Mouse (Mus musculus) limb, embryonic 15.5 days (tissue): Measurements from ENCODE around the gene Cubn. TPM values are rescaled to one million over a fixed set of nuclear protein-coding genes. Genes with fewer than 3 reads are reported as not detected.

Source experiments
- ATAC-seq: fragments of 200-750 bp; cut with Nextera tagmentation; 2 replicates; pipeline ENCODE4 v1.8.0; 2017; ENCODE audit warnings: low read depth, moderate TSS enrichment; ENCODE audit not compliant: insufficient number of reproducible peaks, low FRiP score, low TSS enrichment
- H3K27ac ChIP-seq: fragments of 300-500 bp; sonication (generic); 2 replicates; pipeline ENCODE4 v1.5.1; 2015; ENCODE audit warnings: moderate library complexity, mild to moderate bottlenecking, inconsistent platforms
- H3K27me3 ChIP-seq: fragments of 300-500 bp; sonication (generic); 2 replicates; pipeline ENCODE4 v1.6.1; 2015; ENCODE audit warnings: inconsistent platforms
- H3K36me3 ChIP-seq: fragments of 300-500 bp; sonication (generic); 2 replicates; pipeline ENCODE4 v1.6.1; 2015; ENCODE audit warnings: inconsistent platforms
- H3K4me1 ChIP-seq: fragments of 300-500 bp; sonication (generic); 2 replicates; pipeline ENCODE4 v1.6.1; 2015; ENCODE audit warnings: inconsistent platforms
- H3K4me2 ChIP-seq: fragments of 300-500 bp; sonication (generic); 2 replicates; pipeline ENCODE4 v1.6.1; 2015; ENCODE audit warnings: mild to moderate bottlenecking, inconsistent platforms
- H3K4me3 ChIP-seq: fragments of 300-500 bp; sonication (generic); 2 replicates; pipeline ENCODE4 v1.5.1; 2015; ENCODE audit warnings: mild to moderate bottlenecking, inconsistent platforms
- H3K9ac ChIP-seq: fragments of 300-500 bp; sonication (generic); 2 replicates; pipeline ENCODE4 v1.6.1; 2015; ENCODE audit warnings: inconsistent platforms
- H3K9me3 ChIP-seq: fragments of 300-500 bp; sonication (generic); 2 replicates; pipeline ENCODE4 v1.6.1; 2016; ENCODE audit warnings: inconsistent platforms
- WGBS: fragments of 180-500 bp; shearing (Covaris S2); methylation state at CpG from one replicate; pipeline ENCODE4 v1.1.7; 2015; 5-methylcytosine and 5-hydroxymethylcytosine counted together
- polyA plus RNA-seq: library from polyadenylated mRNA; unstranded; fragments of >200 nt; fragmentation: Nextera tagmentation; extraction: Ambion mirVana; gene quantifications from 2 replicates; pipeline ENCODE4 v1.2.1, GENCODE M21; 2015

Cubn gene
- polyA plus RNA-seq, 1 experiment from 2014 or later, result 0.22 TPM

- Histone ChIP-seq H3K4me3 (no peak overlapping the region), H3K9me3 (no peaks in the 10 kb centered on the region), H3K27ac (no peak overlapping the region), H3K9ac (no peak overlapping the region), H3K4me1 (no peaks in the 10 kb centered on the region), H3K27me3 (no peaks in the 10 kb centered on the region), H3K36me3 (peaks cover 15% of the 10 kb centered on the region), H3K4me2 (no peak overlapping the region)
- 78% methylated on average over 2 of the region's 2 CpGs for WGBS
- no peak for ATAC-seq
Measured at GRCm38 (mm10) chr2:13258606-13259005, 233.0 kb downstream of the Cubn start.

GRCm38 (mm10) chr2:13240711-13241110 is 250.9 kb downstream of the Cubn start:
- ATAC-seq, result no peak
- peaks cover 9% of the 10 kb centered on the region; the same call in 1 of the 2 replicates for H3K36me3 ChIP-seq
- H3K9ac ChIP-seq, result no peak overlapping the region
- H3K27ac ChIP-seq, result no peak overlapping the region
- no peaks in the 10 kb centered on the region for H3K9me3 ChIP-seq
- H3K27me3 ChIP-seq, result no peaks in the 10 kb centered on the region
- 0 out of 2 replicates have a peak, but pooled peaks cover under 1% of the 10 kb centered on the region for H3K4me1 ChIP-seq
- no peak overlapping the region for H3K4me2 ChIP-seq
- no peak overlapping the region for H3K4me3 ChIP-seq
- WGBS, result 38% methylated on average over 9 of the region's 9 CpGs

- 66% methylated on average over 8 of the region's 8 CpGs for WGBS
- Histone ChIP-seq H3K4me3 (no peak overlapping the region), H3K27me3 (no peaks in the 10 kb centered on the region), H3K27ac (no peak overlapping the region), H3K4me1 (0 out of 2 replicates have a peak, but pooled peaks cover 12% of the 10 kb centered on the region), H3K4me2 (no peak overlapping the region), H3K9me3 (no peaks in the 10 kb centered on the region), H3K9ac (no peak overlapping the region), H3K36me3 (peaks cover 7% of the 10 kb centered on the region; the same call in 1 of the 2 replicates)
- ATAC-seq, result no peak
Measured at GRCm38 (mm10) chr2:13237140-13237901, 254.3 kb downstream of the Cubn start.

GRCm38 (mm10) chr2:13235696-13236095 is 255.9 kb downstream of the Cubn start:
- WGBS, result 45% methylated on average over 5 of the region's 5 CpGs
- H3K9me3 ChIP-seq, result no peaks in the 10 kb centered on the region
- no peak overlapping the region for H3K4me2 ChIP-seq
- no peak overlapping the region for H3K27ac ChIP-seq
- H3K36me3 ChIP-seq, result 0 out of 2 replicates have a peak, but pooled peaks cover 7% of the 10 kb centered on the region
- no peak for ATAC-seq
- no peak overlapping the region for H3K9ac ChIP-seq
- H3K27me3 ChIP-seq, result no peaks in the 10 kb centered on the region
- no peak overlapping the region for H3K4me3 ChIP-seq
- 0 out of 2 replicates have a peak, but pooled peaks cover 12% of the 10 kb centered on the region for H3K4me1 ChIP-seq

GRCm38 (mm10) chr2:13234796-13235195 is 256.8 kb downstream of the Cubn start:
- Histone ChIP-seq H3K4me1 (0 out of 2 replicates have a peak, but pooled peaks cover 12% of the 10 kb centered on the region), H3K9me3 (no peaks in the 10 kb centered on the region), H3K9ac (no peak overlapping the region), H3K4me2 (no peak overlapping the region), H3K27ac (no peak overlapping the region), H3K4me3 (no peak overlapping the region), H3K27me3 (no peaks in the 10 kb centered on the region), H3K36me3 (0 out of 2 replicates have a peak, but pooled peaks cover 7% of the 10 kb centered on the region)
- WGBS, result 84% methylated on average over 10 of the region's 10 CpGs
- no peak for ATAC-seq

GRCm38 (mm10) chr2:13233902-13234301 is 257.7 kb downstream of the Cubn start:
- H3K4me3 ChIP-seq, result no peak overlapping the region
- H3K9ac ChIP-seq, result no peak overlapping the region
- H3K9me3 ChIP-seq, result no peaks in the 10 kb centered on the region
- no peak overlapping the region for H3K27ac ChIP-seq
- WGBS, result 34% methylated on average over 7 of the region's 7 CpGs
- H3K4me2 ChIP-seq, result no peak overlapping the region
- H3K27me3 ChIP-seq, result no peaks in the 10 kb centered on the region
- 0 out of 2 replicates have a peak, but pooled peaks cover 12% of the 10 kb centered on the region for H3K4me1 ChIP-seq
- no peak for ATAC-seq
- no peaks in the 10 kb centered on the region for H3K36me3 ChIP-seq

- WGBS, result 35% methylated on average over 12 of the region's 12 CpGs
- Histone ChIP-seq H3K27ac (no peak overlapping the region), H3K27me3 (no peaks in the 10 kb centered on the region), H3K9me3 (no peaks in the 10 kb centered on the region), H3K36me3 (no peaks in the 10 kb centered on the region), H3K4me1 (0 out of 2 replicates have a peak, but pooled peaks cover 12% of the 10 kb centered on the region), H3K4me3 (no peak overlapping the region), H3K4me2 (no peak overlapping the region), H3K9ac (no peak overlapping the region)
- ATAC-seq, result no peak
Measured at GRCm38 (mm10) chr2:13233254-13233835, 258.3 kb downstream of the Cubn start.

- 45% methylated on average over 6 of the region's 6 CpGs for WGBS
- Histone ChIP-seq H3K9ac (no peak overlapping the region), H3K4me2 (no peak overlapping the region), H3K4me3 (no peak overlapping the region), H3K27ac (no peak overlapping the region), H3K27me3 (no peaks in the 10 kb centered on the region), H3K9me3 (no peaks in the 10 kb centered on the region), H3K4me1 (0 out of 2 replicates have a peak, but pooled peaks cover 12% of the 10 kb centered on the region), H3K36me3 (no peaks in the 10 kb centered on the region)
- ATAC-seq, result no peak
Measured at GRCm38 (mm10) chr2:13232305-13232704, 259.3 kb downstream of the Cubn start.

- H3K9me3 ChIP-seq, result no peaks in the 10 kb centered on the region
- H3K4me3 ChIP-seq, result no peak overlapping the region
- no peaks in the 10 kb centered on the region for H3K27me3 ChIP-seq
- 82% methylated on average over 3 of the region's 3 CpGs for WGBS
- no peak overlapping the region for H3K27ac ChIP-seq
- no peak overlapping the region for H3K9ac ChIP-seq
- no peak for ATAC-seq
- H3K4me1 ChIP-seq, result 0 out of 2 replicates have a peak, but pooled peaks cover 10% of the 10 kb centered on the region
- no peaks in the 10 kb centered on the region for H3K36me3 ChIP-seq
- H3K4me2 ChIP-seq, result no peak overlapping the region
Measured at GRCm38 (mm10) chr2:13229686-13230085, 261.9 kb downstream of the Cubn start.

Other genes starting within 250 kb of the Cubn start
- gene Rsu1, start 220.4 kb downstream of the Cubn start, polyA plus RNA-seq, result 120 and 137 TPM in 2 replicates
- 8.9 and 11.5 TPM in 2 replicates for gene Trdmt1, start 52.9 kb upstream of the Cubn start, polyA plus RNA-seq
- 1,276 and 1,300 TPM in 2 replicates for gene Vim, start 82.1 kb upstream of the Cubn start, polyA plus RNA-seq